Mouse (Mus musculus) liver, embryonic 12.5 days (tissue): ENCODE results near the gene Foxp1. TPM values are rescaled to one million over a fixed set of nuclear protein-coding genes. Genes with fewer than 3 reads are reported as not detected.

ENCODE experiments used
- ATAC-seq: fragments of 200-750 bp; cut with Nextera tagmentation; 2 replicates; pipeline ENCODE4 v1.8.0; 2017; ENCODE audit warnings: moderate number of reproducible peaks, mild to moderate bottlenecking, moderate library complexity
- H3K27ac ChIP-seq: fragments of 300-500 bp; sonication (generic); 2 replicates; pipeline ENCODE4 v1.5.1; 2016; ENCODE audit warnings: mild to moderate bottlenecking
- H3K27me3 ChIP-seq: fragments of 300-500 bp; sonication (generic); replicated peaks from 2 replicates; pipeline ENCODE4 v1.6.1; 2016; ENCODE audit warnings: mild to moderate bottlenecking, moderate library complexity
- H3K36me3 ChIP-seq: fragments of 300-500 bp; sonication (generic); 2 replicates; pipeline ENCODE4 v1.6.1; 2016; ENCODE audit warnings: mild to moderate bottlenecking, moderate library complexity
- H3K4me1 ChIP-seq: fragments of 300-500 bp; sonication (generic); 2 replicates; pipeline ENCODE4 v1.6.1; 2016
- H3K4me2 ChIP-seq: fragments of 300-500 bp; sonication (generic); 2 replicates; pipeline ENCODE4 v1.6.1; 2016; ENCODE audit warnings: mild to moderate bottlenecking, moderate library complexity
- H3K4me3 ChIP-seq: fragments of 300-500 bp; sonication (generic); 2 replicates; pipeline ENCODE4 v1.5.1; 2016; ENCODE audit warnings: mild to moderate bottlenecking, moderate library complexity
- H3K9ac ChIP-seq: fragments of 300-500 bp; sonication (generic); 2 replicates; pipeline ENCODE4 v1.6.1; 2016; ENCODE audit warnings: mild to moderate bottlenecking, moderate library complexity
- H3K9me3 ChIP-seq: fragments of 300-500 bp; sonication (generic); replicated peaks from 2 replicates; pipeline ENCODE4 v1.6.1; 2016; ENCODE audit warnings: mild to moderate bottlenecking, moderate library complexity
- WGBS: fragments of 180-500 bp; shearing (Covaris S2); methylation state at CpG from one replicate; pipeline ENCODE4 v1.1.7; 2016; ENCODE audit not compliant: insufficient replicate concordance; 5-methylcytosine and 5-hydroxymethylcytosine counted together
- polyA plus RNA-seq: library from polyadenylated mRNA; unstranded; fragments of >200 nt; fragmentation: Nextera tagmentation; extraction: Ambion mirVana; gene quantifications from 2 replicates; pipeline ENCODE4 v1.2.1, GENCODE M21; 2016

Foxp1 gene
- polyA plus RNA-seq, 1 experiment from 2014 or later = 25.5 TPM

GRCm38 (mm10) chr6:99013866-99014502 is 508.5 kb downstream of the Foxp1 start:
- Histone ChIP-seq H3K4me1 (peaks cover 38% of the 10 kb centered on the region), H3K27ac (no peak overlapping the region), H3K9ac (no peak overlapping the region), H3K4me2 (no peak overlapping the region), H3K27me3 (no peaks in the 10 kb centered on the region), H3K36me3 (peaks cover 38% of the 10 kb centered on the region), H3K4me3 (no peak overlapping the region), H3K9me3 (no peaks in the 10 kb centered on the region)
- no peak for ATAC-seq
- 72% methylated on average over 16 of the region's 16 CpGs for WGBS

GRCm38 (mm10) chr6:99013119-99013865 is 509.2 kb downstream of the Foxp1 start:
- peaks cover 38% of the 10 kb centered on the region for H3K4me1 ChIP-seq
- no peak overlapping the region for H3K4me2 ChIP-seq
- H3K27me3 ChIP-seq = no peaks in the 10 kb centered on the region
- no peak overlapping the region for H3K9ac ChIP-seq
- WGBS = 24% methylated on average over 14 of the region's 14 CpGs
- 0 out of 2 replicates have a peak, but pooled peaks cover 3% of the 10 kb centered on the region for H3K9me3 ChIP-seq
- ATAC-seq = no peak
- H3K27ac ChIP-seq = no peak overlapping the region
- peaks cover 43% of the 10 kb centered on the region for H3K36me3 ChIP-seq
- no peak overlapping the region for H3K4me3 ChIP-seq

- WGBS = 48% methylated on average over 8 of the region's 8 CpGs
- no peak overlapping the region for H3K4me3 ChIP-seq
- H3K36me3 ChIP-seq = peaks cover 56% of the 10 kb centered on the region
- no peak overlapping the region for H3K9ac ChIP-seq
- 0 out of 2 replicates have a peak, but pooled peaks cover 3% of the 10 kb centered on the region for H3K9me3 ChIP-seq
- ATAC-seq = peak; percentile 61; the same call in 1 of the 2 replicates
- H3K27ac ChIP-seq = no peak overlapping the region
- no peak overlapping the region for H3K4me2 ChIP-seq
- H3K4me1 ChIP-seq = peaks cover 38% of the 10 kb centered on the region
- no peaks in the 10 kb centered on the region for H3K27me3 ChIP-seq
Measured at GRCm38 (mm10) chr6:99011895-99012584, 510.5 kb downstream of the Foxp1 start.

- Histone ChIP-seq H3K9me3 (0 out of 2 replicates have a peak, but pooled peaks cover 3% of the 10 kb centered on the region), H3K4me1 (peaks cover 38% of the 10 kb centered on the region), H3K9ac (no peak overlapping the region), H3K4me3 (no peak overlapping the region), H3K4me2 (no peak overlapping the region), H3K27ac (no peak overlapping the region), H3K36me3 (peaks cover 52% of the 10 kb centered on the region), H3K27me3 (no peaks in the 10 kb centered on the region)
- no peak for ATAC-seq
- 86% methylated on average over 10 of the region's 10 CpGs for WGBS
Measured at GRCm38 (mm10) chr6:99009771-99010170, 512.8 kb downstream of the Foxp1 start.

- Histone ChIP-seq H3K27ac (no peak overlapping the region), H3K36me3 (peaks cover 44% of the 10 kb centered on the region), H3K4me2 (no peak overlapping the region), H3K4me1 (peaks cover 27% of the 10 kb centered on the region), H3K4me3 (no peak overlapping the region), H3K9ac (no peak overlapping the region), H3K27me3 (no peaks in the 10 kb centered on the region), H3K9me3 (0 out of 2 replicates have a peak, but pooled peaks cover 3% of the 10 kb centered on the region)
- no peak for ATAC-seq
- WGBS = 74% methylated on average over 1 of the region's 1 CpGs
Measured at GRCm38 (mm10) chr6:99008565-99008964, 514.0 kb downstream of the Foxp1 start.

GRCm38 (mm10) chr6:99007542-99007941 is 515.0 kb downstream of the Foxp1 start:
- Histone ChIP-seq H3K4me2 (no peak overlapping the region), H3K4me3 (no peak overlapping the region), H3K36me3 (peaks cover 52% of the 10 kb centered on the region), H3K27me3 (no peaks in the 10 kb centered on the region), H3K9ac (no peak overlapping the region), H3K4me1 (peaks cover 21% of the 10 kb centered on the region), H3K9me3 (0 out of 2 replicates have a peak, but pooled peaks cover 3% of the 10 kb centered on the region), H3K27ac (no peak overlapping the region)
- 78% methylated on average over 6 of the region's 6 CpGs for WGBS
- no peak for ATAC-seq

GRCm38 (mm10) chr6:99004255-99004997 is 518.1 kb downstream of the Foxp1 start:
- H3K4me1 ChIP-seq = 0 out of 2 replicates have a peak, but pooled peaks cover 4% of the 10 kb centered on the region
- H3K27me3 ChIP-seq = no peaks in the 10 kb centered on the region
- H3K27ac ChIP-seq = no peak overlapping the region
- H3K4me3 ChIP-seq = no peak overlapping the region
- peaks cover 53% of the 10 kb centered on the region for H3K36me3 ChIP-seq
- WGBS = 70% methylated on average over 12 of the region's 12 CpGs
- H3K4me2 ChIP-seq = no peak overlapping the region
- H3K9me3 ChIP-seq = 0 out of 2 replicates have a peak, but pooled peaks cover 3% of the 10 kb centered on the region
- ATAC-seq = no peak
- H3K9ac ChIP-seq = no peak overlapping the region

GRCm38 (mm10) chr6:99003108-99003709 is 519.3 kb downstream of the Foxp1 start:
- Histone ChIP-seq H3K4me1 (0 out of 2 replicates have a peak, but pooled peaks cover 4% of the 10 kb centered on the region), H3K27ac (no peak overlapping the region), H3K36me3 (peaks cover 47% of the 10 kb centered on the region), H3K4me3 (no peak overlapping the region), H3K4me2 (no peak overlapping the region), H3K9ac (no peak overlapping the region), H3K9me3 (no peaks in the 10 kb centered on the region), H3K27me3 (no peaks in the 10 kb centered on the region)
- ATAC-seq = no peak
- WGBS = 61% methylated on average over 15 of the region's 15 CpGs

- Histone ChIP-seq H3K4me3 (no peak overlapping the region), H3K9ac (no peak overlapping the region), H3K4me2 (no peak overlapping the region), H3K9me3 (no peaks in the 10 kb centered on the region), H3K36me3 (peaks cover 32% of the 10 kb centered on the region), H3K27ac (no peak overlapping the region), H3K27me3 (no peaks in the 10 kb centered on the region), H3K4me1 (0 out of 2 replicates have a peak, but pooled peaks cover 4% of the 10 kb centered on the region)
- ATAC-seq = no peak
- 83% methylated on average over 9 of the region's 9 CpGs for WGBS
Measured at GRCm38 (mm10) chr6:99001637-99002036, 520.9 kb downstream of the Foxp1 start.

- Histone ChIP-seq H3K27me3 (no peaks in the 10 kb centered on the region), H3K9ac (no peak overlapping the region), H3K27ac (no peak overlapping the region), H3K4me2 (no peak overlapping the region), H3K36me3 (peaks cover 23% of the 10 kb centered on the region), H3K9me3 (no peaks in the 10 kb centered on the region), H3K4me3 (no peak overlapping the region), H3K4me1 (peaks cover 4% of the 10 kb centered on the region; the same call in 1 of the 2 replicates)
- 83% methylated on average over 35 of the region's 35 CpGs for WGBS
- no peak for ATAC-seq
Measured at GRCm38 (mm10) chr6:98998971-98999932, 523.3 kb downstream of the Foxp1 start.
